Mouse (Mus musculus): ENCODE measurements at regions not wholly inside any gene's neighbourhood (a gene's known extent, or its start where the extent isn't known, plus 50 kb on each side); places are given as distances from the start of the nearest gene placed in this dataset.
A peak's percentile ranks its signal among the peaks of the same experiment; 100 is the strongest.

- no peaks in the 10 kb centered on the region for H3K9me3 ChIP-seq
- DNase-seq (ENCODE audit: low spot score), result peak; percentile 7
- no peaks in the 10 kb centered on the region for H3K36me3 ChIP-seq (replicated peaks)
- 0 out of 2 replicates have a peak, but pooled peaks cover 4% of the 10 kb centered on the region for H3K4me1 ChIP-seq
- H3K27me3 ChIP-seq (replicated peaks; ENCODE audit: low read depth, poor library complexity, severe bottlenecking), result no peaks in the 10 kb centered on the region
- WGBS, result 77% methylated on average over 1 of the region's 1 CpGs
- no peak overlapping the region for H3K4me3 ChIP-seq
- H3K27ac ChIP-seq (replicated peaks), result no peak overlapping the region
Observed at GRCm38 (mm10) chr5:40780363-40780762, 927.6 kb downstream of the Rab28 start.

GRCm38 (mm10) chr5:40779902-40780301, 928.1 kb downstream of the Rab28 start:
- no peak overlapping the region for H3K4me3 ChIP-seq
- H3K36me3 ChIP-seq (replicated peaks), result no peaks in the 10 kb centered on the region
- H3K27me3 ChIP-seq (replicated peaks; ENCODE audit: low read depth, poor library complexity, severe bottlenecking), result no peaks in the 10 kb centered on the region
- H3K27ac ChIP-seq (replicated peaks), result no peak overlapping the region
- H3K4me1 ChIP-seq, result 0 out of 2 replicates have a peak, but pooled peaks cover 4% of the 10 kb centered on the region
- H3K9me3 ChIP-seq, result no peaks in the 10 kb centered on the region
- DNase-seq (ENCODE audit: low spot score), result peak; percentile 9
- WGBS, result 61% methylated on average over 1 of the region's 1 CpGs

- DNase-seq (ENCODE audit: low spot score), result no peak
- Histone ChIP-seq H3K36me3 (replicated peaks) (no peaks in the 10 kb centered on the region), H3K27ac (replicated peaks) (no peak overlapping the region), H3K4me3 (no peak overlapping the region), H3K4me1 (0 out of 2 replicates have a peak, but pooled peaks cover 4% of the 10 kb centered on the region), H3K27me3 (replicated peaks; ENCODE audit: low read depth, poor library complexity, severe bottlenecking) (no peaks in the 10 kb centered on the region), H3K9me3 (no peaks in the 10 kb centered on the region)
- WGBS, result 90% methylated on average over 2 of the region's 2 CpGs
Observed at GRCm38 (mm10) chr5:40775856-40776255, 932.1 kb downstream of the Rab28 start.

DNA sequence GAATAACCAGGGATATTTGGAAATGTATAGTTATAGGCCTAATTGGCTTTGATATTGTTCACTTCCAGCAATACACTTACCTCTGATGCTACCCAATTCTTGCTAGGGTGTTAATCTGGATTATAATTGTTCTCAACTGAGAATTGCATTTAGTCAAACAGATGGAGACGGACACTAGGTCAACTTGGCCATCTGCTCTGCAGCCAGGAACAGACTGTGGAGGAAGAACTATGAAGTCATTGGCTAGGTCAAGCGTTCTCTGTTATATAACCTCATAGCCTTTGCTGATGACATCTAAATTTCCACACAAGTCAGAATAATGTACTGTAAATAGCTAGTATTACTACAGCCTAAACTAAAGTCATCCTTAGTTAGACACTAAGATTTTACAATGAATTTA, 947.7 kb downstream of the Rab28 start:
- H3K27me3 ChIP-seq (replicated peaks; ENCODE audit: low read depth, poor library complexity, severe bottlenecking), result no peaks in the 10 kb centered on the region
- no peak for DNase-seq (ENCODE audit: low spot score)
- 89% methylated on average over 2 of the region's 2 CpGs for WGBS
- no peaks in the 10 kb centered on the region for H3K36me3 ChIP-seq (replicated peaks)
- H3K27ac ChIP-seq (replicated peaks), result no peak overlapping the region
- no peak overlapping the region for H3K4me3 ChIP-seq
- no peaks in the 10 kb centered on the region for H3K4me1 ChIP-seq
- H3K9me3 ChIP-seq, result no peaks in the 10 kb centered on the region

DNA sequence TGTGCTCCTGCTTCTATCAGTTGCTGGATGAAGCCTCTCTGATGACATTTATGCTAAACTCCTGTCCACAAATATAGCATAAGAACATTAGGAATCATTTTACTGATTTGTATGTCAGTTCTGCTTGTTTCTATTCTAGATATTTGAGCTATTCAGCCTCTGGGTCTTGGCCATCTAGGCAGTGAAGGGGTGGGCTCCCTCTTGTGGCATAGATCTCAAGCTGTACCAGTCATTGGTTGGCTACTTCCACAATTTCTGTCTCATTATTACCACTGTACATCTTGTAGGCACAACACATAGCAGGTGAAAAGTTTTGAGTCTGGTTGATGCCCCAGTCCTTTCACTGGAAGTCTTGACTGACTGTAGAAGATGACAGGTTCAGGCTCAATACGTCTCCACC, 957.9 kb downstream of the Rab28 start:
- no peak for DNase-seq (ENCODE audit: low spot score)
- Histone ChIP-seq H3K4me1 (no peaks in the 10 kb centered on the region), H3K9me3 (no peaks in the 10 kb centered on the region), H3K36me3 (replicated peaks) (no peaks in the 10 kb centered on the region), H3K27me3 (replicated peaks; ENCODE audit: low read depth, poor library complexity, severe bottlenecking) (no peaks in the 10 kb centered on the region), H3K27ac (replicated peaks) (no peak overlapping the region), H3K4me3 (no peak overlapping the region)
- 92% methylated on average over 1 of the region's 1 CpGs for WGBS

- 82% methylated on average over 7 of the region's 7 CpGs for WGBS
- no peak overlapping the region for H3K4me3 ChIP-seq
- H3K9me3 ChIP-seq, result no peaks in the 10 kb centered on the region
- H3K4me1 ChIP-seq, result no peaks in the 10 kb centered on the region
- DNase-seq (ENCODE audit: low spot score), result no peak
- no peak overlapping the region for H3K27ac ChIP-seq (replicated peaks)
- H3K36me3 ChIP-seq (replicated peaks), result no peaks in the 10 kb centered on the region
- H3K27me3 ChIP-seq (replicated peaks; ENCODE audit: low read depth, poor library complexity, severe bottlenecking), result no peaks in the 10 kb centered on the region
Observed at GRCm38 (mm10) chr5:40735660-40736059, 972.3 kb downstream of the Rab28 start.

GRCm38 (mm10) chr5:40733844-40734566, 974.0 kb downstream of the Rab28 start:
- H3K27me3 ChIP-seq (replicated peaks; ENCODE audit: low read depth, poor library complexity, severe bottlenecking), result no peaks in the 10 kb centered on the region
- 94% methylated on average over 2 of the region's 2 CpGs for WGBS
- H3K27ac ChIP-seq (replicated peaks), result no peak overlapping the region
- H3K9me3 ChIP-seq, result no peaks in the 10 kb centered on the region
- H3K4me3 ChIP-seq, result no peak overlapping the region
- no peaks in the 10 kb centered on the region for H3K4me1 ChIP-seq
- no peaks in the 10 kb centered on the region for H3K36me3 ChIP-seq (replicated peaks)
- no peak for DNase-seq (ENCODE audit: low spot score)

DNA sequence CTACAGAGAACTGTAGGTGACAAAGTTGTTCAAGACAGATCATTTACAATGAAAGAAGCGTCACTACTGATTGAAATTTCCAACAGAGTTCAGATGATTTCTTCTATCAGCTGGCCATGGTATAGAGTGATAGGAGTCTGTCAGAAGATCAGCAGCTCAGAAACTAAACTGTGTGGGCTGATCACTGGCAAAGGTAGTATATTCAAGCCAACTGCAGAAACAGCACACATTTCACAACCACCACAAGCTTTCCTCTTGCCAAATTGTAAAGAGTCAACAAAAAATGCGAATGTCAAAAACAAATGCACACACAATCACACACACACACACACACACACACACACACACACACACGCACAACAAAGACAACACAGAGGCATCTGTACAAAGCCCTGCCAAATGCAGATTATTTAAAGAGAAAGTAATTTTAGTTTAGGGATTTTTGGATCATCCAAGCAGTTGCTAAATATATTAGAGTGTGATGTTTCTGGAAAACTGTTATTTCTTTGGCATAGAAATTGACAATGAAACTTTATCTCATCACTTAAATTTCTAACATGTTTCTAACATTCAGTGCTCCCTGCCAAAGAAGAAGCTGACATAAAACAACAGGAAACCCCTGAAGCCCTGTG, 959.3 kb upstream of the Hs3st1 start:
- Histone ChIP-seq H3K9me3 (no peaks in the 10 kb centered on the region), H3K36me3 (replicated peaks) (no peaks in the 10 kb centered on the region), H3K4me1 (no peaks in the 10 kb centered on the region), H3K27me3 (replicated peaks; ENCODE audit: low read depth, poor library complexity, severe bottlenecking) (no peaks in the 10 kb centered on the region), H3K4me3 (no peak overlapping the region), H3K27ac (replicated peaks) (no peak overlapping the region)
- WGBS, result 86% methylated on average over 3 of the region's 3 CpGs
- no peak for DNase-seq (ENCODE audit: low spot score)

DNA sequence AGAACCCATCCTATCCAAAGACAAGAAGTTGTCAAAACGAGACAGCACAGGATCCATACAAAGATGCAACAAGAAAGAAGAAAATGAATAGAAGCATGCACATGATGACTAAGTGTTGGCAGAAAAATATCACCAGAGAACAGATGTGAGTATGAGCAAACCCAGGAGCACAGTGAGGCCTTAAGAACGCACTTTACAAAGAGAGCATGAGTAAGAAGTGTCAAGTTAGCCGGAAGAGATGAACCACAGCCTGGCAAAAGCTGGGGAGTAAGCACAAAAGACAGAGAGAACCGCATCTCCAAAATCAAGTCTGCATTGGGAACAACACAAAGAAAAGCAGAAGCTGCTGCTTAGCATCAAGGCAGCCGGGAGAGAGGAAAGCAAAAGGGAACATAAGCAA, 946.4 kb upstream of the Hs3st1 start:
- no peaks in the 10 kb centered on the region for H3K27me3 ChIP-seq (replicated peaks; ENCODE audit: low read depth, poor library complexity, severe bottlenecking)
- H3K4me1 ChIP-seq, result no peaks in the 10 kb centered on the region
- H3K27ac ChIP-seq (replicated peaks), result no peak overlapping the region
- H3K4me3 ChIP-seq, result no peak overlapping the region
- H3K9me3 ChIP-seq, result no peaks in the 10 kb centered on the region
- WGBS, result 74% methylated on average over 5 of the region's 5 CpGs
- H3K36me3 ChIP-seq (replicated peaks), result no peaks in the 10 kb centered on the region
- no peak for DNase-seq (ENCODE audit: low spot score)

- H3K36me3 ChIP-seq (replicated peaks), result no peaks in the 10 kb centered on the region
- H3K27me3 ChIP-seq (replicated peaks; ENCODE audit: low read depth, poor library complexity, severe bottlenecking), result no peaks in the 10 kb centered on the region
- no peaks in the 10 kb centered on the region for H3K9me3 ChIP-seq
- DNase-seq (ENCODE audit: low spot score), result no peak
- H3K27ac ChIP-seq (replicated peaks), result no peak overlapping the region
- H3K4me3 ChIP-seq, result no peak overlapping the region
- WGBS, result 83% methylated on average over 3 of the region's 3 CpGs
- no peaks in the 10 kb centered on the region for H3K4me1 ChIP-seq
Observed at GRCm38 (mm10) chr5:40697517-40698298, 942.4 kb upstream of the Hs3st1 start.

Data from embryonic facial prominence, embryonic 10.5 days (tissue).